Mouse (Mus musculus): ENCODE data around the gene Camk1d. TPM values are rescaled to one million over a fixed set of nuclear protein-coding genes. Genes with fewer than 3 reads are reported as not detected.
A peak's percentile ranks its signal among the peaks of the same experiment; 100 is the strongest.

Gene Camk1d
- polyA plus RNA-seq, 2 experiments: 4.9 to 7.7 TPM

DNA sequence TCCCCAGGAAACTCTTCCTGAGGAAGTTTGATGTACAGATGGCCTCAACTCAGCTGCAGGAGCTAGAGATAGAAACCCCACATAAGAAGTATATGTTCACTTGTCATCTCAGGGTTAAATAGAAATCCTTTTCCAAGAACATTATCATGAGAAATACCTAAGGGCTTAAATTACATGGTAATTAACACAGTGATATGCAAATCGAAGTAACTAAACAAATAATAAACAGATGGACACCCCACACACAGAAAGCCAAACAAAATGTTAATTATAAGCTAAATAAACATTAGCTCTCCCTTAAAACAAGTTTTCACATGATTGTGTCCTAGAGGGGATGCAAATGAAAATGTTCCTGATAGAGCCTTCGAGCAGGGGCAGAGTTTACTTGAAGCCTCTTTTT is 246.8 kb downstream of the Camk1d start:
- no peak for ATAC-seq (ENCODE audit: low FRiP score, low read depth)
- H3K36me3 ChIP-seq (ENCODE audit: control insufficient read depth, insufficient read depth, low read length): no peaks in the 10 kb centered on the region

GRCm38 (mm10) chr2:5458671-5459235 is 255.6 kb downstream of the Camk1d start:
- H3K4me2 ChIP-seq (replicated peaks; ENCODE audit: low read depth, low read length, severe bottlenecking): no peak overlapping the region
- no peak overlapping the region for H3K9ac ChIP-seq (ENCODE audit: low read depth, low read length, severe bottlenecking)
- no peak for TF ChIP-seq POLR2A (IDR thresholded peaks at IDR 0.05; ENCODE audit: borderline replicate concordance, extremely low read depth, insufficient read depth, insufficient read length)
- no peaks in the 10 kb centered on the region for H3K9me3 ChIP-seq (ENCODE audit: control insufficient read depth, low read length)
- DNase-seq (ENCODE audit: low spot score): no peak
- no peak overlapping the region for H3K27ac ChIP-seq (replicated peaks; ENCODE audit: low read depth, low read length)
- 70% methylated on average over 16 of the region's 16 CpGs for WGBS
- no peak for ATAC-seq (ENCODE audit: low FRiP score, low read depth)
- no peaks in the 10 kb centered on the region; the same call in 1 of the 2 replicates for H3K4me1 ChIP-seq (ENCODE audit: control insufficient read depth, insufficient read depth, low read length)
- H3K4me3 ChIP-seq (replicated peaks; ENCODE audit: low read length): no peak overlapping the region
- no peaks in the 10 kb centered on the region for H3K36me3 ChIP-seq (ENCODE audit: control insufficient read depth, insufficient read depth, low read length)
- H3K27me3 ChIP-seq (ENCODE audit: control insufficient read depth, insufficient read depth, low read length): no peaks in the 10 kb centered on the region

More for the DNA sequence above, 246.8 kb downstream of the Camk1d start:
- Histone ChIP-seq H3K27me3 (ENCODE audit: control insufficient read depth, insufficient read depth, low read length) (no peaks in the 10 kb centered on the region), H3K9ac (ENCODE audit: low read depth, low read length, severe bottlenecking) (no peak overlapping the region), H3K4me3 (replicated peaks; ENCODE audit: low read length) (no peak overlapping the region), H3K4me1 (ENCODE audit: control insufficient read depth, insufficient read depth, low read length) (no peaks in the 10 kb centered on the region), H3K27ac (replicated peaks; ENCODE audit: low read depth, low read length) (no peak overlapping the region), H3K9me3 (ENCODE audit: control insufficient read depth, low read length) (no peaks in the 10 kb centered on the region), H3K4me2 (replicated peaks; ENCODE audit: low read depth, low read length, severe bottlenecking) (no peak overlapping the region)
- WGBS: 62% methylated on average over 2 of the region's 2 CpGs
- TF ChIP-seq POLR2A (IDR thresholded peaks at IDR 0.05; ENCODE audit: borderline replicate concordance, extremely low read depth, insufficient read depth, insufficient read length): no peak
- DNase-seq (ENCODE audit: low spot score): no peak

DNA sequence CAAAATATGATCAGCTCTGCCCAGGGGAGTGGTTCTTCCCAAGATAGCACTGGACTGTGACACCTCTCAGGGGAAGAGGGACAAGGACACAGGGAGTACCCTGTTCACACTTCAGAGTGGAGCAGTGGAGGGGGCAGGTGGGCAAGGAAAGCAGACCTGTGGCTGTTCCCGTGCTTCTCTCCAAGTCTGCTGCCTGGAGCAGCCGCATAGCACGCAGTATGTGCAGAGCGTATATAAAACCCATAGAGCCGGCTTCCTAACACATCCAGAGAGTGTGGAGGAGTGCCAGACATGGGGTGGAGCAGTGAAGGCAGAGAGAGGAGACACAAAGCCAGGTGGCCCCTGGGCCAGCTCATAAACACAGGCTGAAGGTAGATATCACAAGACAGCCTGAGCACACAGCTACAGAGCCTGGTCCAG is 256.2 kb downstream of the Camk1d start:
- H3K27me3 ChIP-seq (ENCODE audit: control insufficient read depth, insufficient read depth, low read length): no peaks in the 10 kb centered on the region
- no peaks in the 10 kb centered on the region for H3K9me3 ChIP-seq (ENCODE audit: control insufficient read depth, low read length)
- no peak for TF ChIP-seq POLR2A (IDR thresholded peaks at IDR 0.05; ENCODE audit: borderline replicate concordance, extremely low read depth, insufficient read depth, insufficient read length)
- DNase-seq (ENCODE audit: low spot score) (no peak), ATAC-seq (ENCODE audit: low FRiP score, low read depth) (0 out of 2 replicates have a peak, but pooled peaks have one; percentile 15)
- no peak overlapping the region for H3K27ac ChIP-seq (replicated peaks; ENCODE audit: low read depth, low read length)
- H3K4me1 ChIP-seq (ENCODE audit: control insufficient read depth, insufficient read depth, low read length): no peaks in the 10 kb centered on the region; the same call in 1 of the 2 replicates
- no peak overlapping the region for H3K4me2 ChIP-seq (replicated peaks; ENCODE audit: low read depth, low read length, severe bottlenecking)
- 57% methylated on average over 5 of the region's 5 CpGs for WGBS
- no peak overlapping the region for H3K4me3 ChIP-seq (replicated peaks; ENCODE audit: low read length)
- H3K9ac ChIP-seq (ENCODE audit: low read depth, low read length, severe bottlenecking): no peak overlapping the region
- no peaks in the 10 kb centered on the region for H3K36me3 ChIP-seq (ENCODE audit: control insufficient read depth, insufficient read depth, low read length)

DNA sequence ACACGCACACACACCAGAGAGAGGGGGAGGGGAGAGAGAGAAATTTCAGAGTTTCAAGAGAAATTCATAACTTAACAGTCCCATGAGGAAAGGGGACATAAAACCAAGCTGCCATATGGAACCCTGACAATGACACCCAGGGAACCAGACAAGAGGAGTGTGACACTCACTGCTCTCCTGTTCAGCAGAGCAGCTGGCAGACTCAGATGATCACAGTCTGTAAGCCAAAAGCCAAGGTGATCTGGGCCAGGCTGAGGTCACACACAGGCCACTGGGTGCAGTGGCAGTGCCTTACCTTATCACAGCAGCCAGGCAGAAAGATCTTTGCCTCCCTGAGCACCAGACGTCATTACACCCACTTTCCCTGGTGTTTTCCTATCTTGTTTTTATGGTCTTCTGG is 258.2 kb downstream of the Camk1d start:
- Histone ChIP-seq H3K4me2 (replicated peaks; ENCODE audit: low read depth, low read length, severe bottlenecking) (no peak overlapping the region), H3K4me1 (ENCODE audit: control insufficient read depth, insufficient read depth, low read length) (no peaks in the 10 kb centered on the region; the same call in 1 of the 2 replicates), H3K27me3 (ENCODE audit: control insufficient read depth, insufficient read depth, low read length) (no peaks in the 10 kb centered on the region), H3K4me3 (replicated peaks; ENCODE audit: low read length) (no peak overlapping the region), H3K36me3 (ENCODE audit: control insufficient read depth, insufficient read depth, low read length) (no peaks in the 10 kb centered on the region), H3K9ac (ENCODE audit: low read depth, low read length, severe bottlenecking) (no peak overlapping the region), H3K9me3 (ENCODE audit: control insufficient read depth, low read length) (no peaks in the 10 kb centered on the region), H3K27ac (replicated peaks; ENCODE audit: low read depth, low read length) (no peak overlapping the region)
- ATAC-seq (ENCODE audit: low FRiP score, low read depth) (no peak), DNase-seq (ENCODE audit: low spot score) (no peak)
- TF ChIP-seq POLR2A (IDR thresholded peaks at IDR 0.05; ENCODE audit: borderline replicate concordance, extremely low read depth, insufficient read depth, insufficient read length): no peak
- 60% methylated on average over 2 of the region's 2 CpGs for WGBS

GRCm38 (mm10) chr2:5454830-5455229 is 259.5 kb downstream of the Camk1d start:
- DNase-seq (ENCODE audit: low spot score): no peak

More at GRCm38 (mm10) chr2:5454830-5455229, 259.5 kb downstream of the Camk1d start:
- Histone ChIP-seq H3K27me3 (ENCODE audit: control insufficient read depth, insufficient read depth, low read length) (no peaks in the 10 kb centered on the region), H3K4me3 (replicated peaks; ENCODE audit: low read length) (no peak overlapping the region), H3K9ac (ENCODE audit: low read depth, low read length, severe bottlenecking) (no peak overlapping the region), H3K27ac (replicated peaks; ENCODE audit: low read depth, low read length) (no peak overlapping the region), H3K9me3 (ENCODE audit: control insufficient read depth, low read length) (no peaks in the 10 kb centered on the region), H3K4me2 (replicated peaks; ENCODE audit: low read depth, low read length, severe bottlenecking) (no peak overlapping the region), H3K4me1 (ENCODE audit: control insufficient read depth, insufficient read depth, low read length) (no peaks in the 10 kb centered on the region; the same call in 1 of the 2 replicates), H3K36me3 (ENCODE audit: control insufficient read depth, insufficient read depth, low read length) (no peaks in the 10 kb centered on the region)
- TF ChIP-seq POLR2A (IDR thresholded peaks at IDR 0.05; ENCODE audit: borderline replicate concordance, extremely low read depth, insufficient read depth, insufficient read length): no peak
- ATAC-seq (ENCODE audit: low FRiP score, low read depth): no peak
- WGBS: 74% methylated on average over 9 of the region's 9 CpGs

All from limb, embryonic 14.5 days (tissue).